Mouse (Mus musculus) liver, embryonic 12.5 days (tissue): ENCODE measurements around the gene Orai1. TPM values are rescaled to one million over a fixed set of nuclear protein-coding genes. Genes with fewer than 3 reads are reported as not detected.

Experiments used
- ATAC-seq: fragments of 200-750 bp; cut with Nextera tagmentation; 2 replicates; pipeline ENCODE4 v1.8.0; 2017; ENCODE audit warnings: moderate number of reproducible peaks, mild to moderate bottlenecking, moderate library complexity
- H3K27ac ChIP-seq: fragments of 300-500 bp; sonication (generic); 2 replicates; pipeline ENCODE4 v1.5.1; 2016; ENCODE audit warnings: mild to moderate bottlenecking
- H3K27me3 ChIP-seq: fragments of 300-500 bp; sonication (generic); replicated peaks from 2 replicates; pipeline ENCODE4 v1.6.1; 2016; ENCODE audit warnings: mild to moderate bottlenecking, moderate library complexity
- H3K36me3 ChIP-seq: fragments of 300-500 bp; sonication (generic); 2 replicates; pipeline ENCODE4 v1.6.1; 2016; ENCODE audit warnings: mild to moderate bottlenecking, moderate library complexity
- H3K4me1 ChIP-seq: fragments of 300-500 bp; sonication (generic); 2 replicates; pipeline ENCODE4 v1.6.1; 2016
- H3K4me2 ChIP-seq: fragments of 300-500 bp; sonication (generic); 2 replicates; pipeline ENCODE4 v1.6.1; 2016; ENCODE audit warnings: mild to moderate bottlenecking, moderate library complexity
- H3K4me3 ChIP-seq: fragments of 300-500 bp; sonication (generic); 2 replicates; pipeline ENCODE4 v1.5.1; 2016; ENCODE audit warnings: mild to moderate bottlenecking, moderate library complexity
- H3K9ac ChIP-seq: fragments of 300-500 bp; sonication (generic); 2 replicates; pipeline ENCODE4 v1.6.1; 2016; ENCODE audit warnings: mild to moderate bottlenecking, moderate library complexity
- H3K9me3 ChIP-seq: fragments of 300-500 bp; sonication (generic); replicated peaks from 2 replicates; pipeline ENCODE4 v1.6.1; 2016; ENCODE audit warnings: mild to moderate bottlenecking, moderate library complexity
- WGBS: fragments of 180-500 bp; shearing (Covaris S2); methylation state at CpG from one replicate; pipeline ENCODE4 v1.1.7; 2016; ENCODE audit not compliant: insufficient replicate concordance; 5-methylcytosine and 5-hydroxymethylcytosine counted together
- polyA plus RNA-seq: library from polyadenylated mRNA; unstranded; fragments of >200 nt; fragmentation: Nextera tagmentation; extraction: Ambion mirVana; gene quantifications from 2 replicates; pipeline ENCODE4 v1.2.1, GENCODE M21; 2016

Orai1 gene
- polyA plus RNA-seq, 1 experiment from 2014 or later, result 11.6 TPM

DNA sequence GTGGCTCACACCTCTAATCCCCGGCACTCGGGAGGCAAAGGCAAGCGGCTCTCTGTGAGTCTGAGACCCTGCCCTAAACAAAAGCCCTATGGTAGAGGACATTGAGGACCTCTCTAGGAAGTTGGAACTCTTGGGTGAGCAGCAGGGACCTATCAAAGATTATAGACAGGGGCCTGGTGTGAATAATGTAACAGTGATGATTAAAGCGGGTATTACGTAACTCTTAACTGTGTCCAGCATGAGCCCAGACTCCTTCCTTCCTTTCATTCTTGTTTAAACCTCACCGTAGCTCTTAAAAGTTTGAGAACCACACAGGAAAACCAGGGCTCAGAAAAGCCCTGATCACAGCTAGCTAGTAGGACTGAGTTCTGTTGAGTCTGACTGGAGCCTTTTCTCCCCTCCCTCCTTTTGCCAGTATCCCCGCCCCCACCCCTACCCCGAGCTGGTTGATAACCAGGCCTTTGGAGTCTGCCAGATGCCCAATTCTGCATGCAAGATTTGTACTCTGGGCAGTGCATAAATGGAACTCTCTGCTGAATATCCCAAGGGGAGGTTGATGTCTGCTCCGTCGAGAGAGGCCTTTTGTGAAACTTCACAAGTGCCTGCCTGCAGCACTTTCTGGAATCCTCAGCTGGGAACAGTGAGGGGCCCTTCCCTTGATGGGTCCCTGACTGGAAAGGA is 4.6 kb downstream of the Orai1 start:
- peaks cover 61% of the 10 kb centered on the region for H3K4me1 ChIP-seq
- ATAC-seq, result no peak

DNA sequence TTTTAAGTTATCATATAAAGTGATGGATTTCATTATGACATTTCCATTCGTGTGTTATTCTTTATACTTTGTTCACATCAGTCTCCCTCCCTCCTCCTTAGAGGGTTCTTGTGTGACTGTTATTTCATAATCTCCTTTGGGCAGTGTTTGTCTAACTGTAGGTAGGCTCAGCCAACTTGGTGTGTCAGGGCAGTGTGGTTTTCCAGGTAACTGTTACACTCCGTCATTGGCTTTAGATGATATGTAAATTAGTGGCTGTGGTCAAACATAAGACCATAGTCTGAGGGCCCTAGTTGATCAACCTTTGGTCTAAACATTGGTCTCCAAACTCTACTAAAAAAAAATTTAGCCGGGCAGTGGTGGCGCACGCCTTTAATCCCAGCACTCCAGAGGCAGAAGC is 5.6 kb downstream of the Orai1 start:
- H3K9me3 ChIP-seq, result no peaks in the 10 kb centered on the region
- H3K4me1 ChIP-seq, result peaks cover 62% of the 10 kb centered on the region
- no peaks in the 10 kb centered on the region for H3K27me3 ChIP-seq
- H3K27ac ChIP-seq, result no peak overlapping the region
- H3K4me3 ChIP-seq, result no peak overlapping the region
- no peak for ATAC-seq
- no peak overlapping the region for H3K4me2 ChIP-seq
- H3K9ac ChIP-seq, result no peak overlapping the region
- H3K36me3 ChIP-seq, result no peaks in the 10 kb centered on the region
- WGBS, result 64% methylated on average over 5 of the region's 5 CpGs

More for the DNA sequence above, 4.6 kb downstream of the Orai1 start:
- no peaks in the 10 kb centered on the region for H3K27me3 ChIP-seq
- peak overlapping the region; percentile 52 for H3K27ac ChIP-seq
- WGBS, result 41% methylated on average over 10 of the region's 10 CpGs
- peak overlapping the region; percentile 31; the same call in 1 of the 2 replicates for H3K4me2 ChIP-seq
- no peaks in the 10 kb centered on the region for H3K9me3 ChIP-seq
- no peak overlapping the region for H3K9ac ChIP-seq
- H3K36me3 ChIP-seq, result no peaks in the 10 kb centered on the region
- no peak overlapping the region for H3K4me3 ChIP-seq

DNA sequence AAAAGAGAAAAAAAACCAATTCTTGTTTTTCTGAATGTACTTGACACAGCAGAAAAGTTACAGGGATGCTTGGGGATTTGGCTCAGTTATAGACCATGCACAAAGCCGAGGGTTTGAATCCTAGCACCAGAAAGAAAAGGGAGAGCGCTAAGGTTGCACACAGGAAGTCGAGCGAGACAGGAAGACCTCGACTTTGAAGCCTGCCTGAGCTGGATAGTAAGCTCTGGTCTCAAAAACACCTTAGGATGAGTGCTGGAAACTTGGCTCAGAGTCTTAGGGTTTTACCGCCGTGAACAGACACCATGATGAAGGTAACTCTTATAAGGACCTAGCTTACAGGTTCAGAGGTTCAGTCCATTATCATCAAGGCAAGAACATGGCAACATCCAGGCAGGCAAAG is 6.6 kb downstream of the Orai1 start:
- 65% methylated on average over 7 of the region's 7 CpGs for WGBS
- Histone ChIP-seq H3K9ac (no peak overlapping the region), H3K4me1 (peaks cover 57% of the 10 kb centered on the region), H3K4me2 (no peak overlapping the region), H3K27me3 (no peaks in the 10 kb centered on the region), H3K27ac (no peak overlapping the region), H3K4me3 (no peak overlapping the region), H3K36me3 (no peaks in the 10 kb centered on the region), H3K9me3 (no peaks in the 10 kb centered on the region)
- ATAC-seq, result no peak

DNA sequence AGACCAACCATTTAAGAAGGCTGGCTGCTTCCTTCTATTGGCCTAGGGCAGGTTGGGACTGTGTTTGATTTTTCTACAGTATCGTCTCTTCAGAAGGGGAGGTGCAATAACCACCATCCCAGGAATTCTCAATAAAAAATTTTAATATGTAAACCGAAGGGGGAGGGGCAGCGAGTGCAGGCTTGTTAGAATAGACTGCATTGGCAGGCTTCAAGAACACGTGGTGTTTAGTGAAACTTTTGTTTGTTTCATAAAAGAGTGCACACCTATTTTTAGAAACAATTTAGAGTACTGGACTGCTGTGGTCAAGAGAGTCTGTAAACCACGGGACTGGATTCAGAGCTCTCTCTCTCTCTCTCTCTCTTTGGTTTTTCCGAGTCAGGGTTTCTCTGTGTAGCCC is 8.2 kb downstream of the Orai1 start:
- 68% methylated on average over 6 of the region's 6 CpGs for WGBS
- H3K27ac ChIP-seq, result no peak overlapping the region

GRCm38 (mm10) chr5:123024312-123024711 is 9.4 kb downstream of the Orai1 start:
- peaks cover 4% of the 10 kb centered on the region for H3K36me3 ChIP-seq
- WGBS, result 75% methylated on average over 6 of the region's 6 CpGs
- no peak overlapping the region for H3K27ac ChIP-seq
- H3K9me3 ChIP-seq, result no peaks in the 10 kb centered on the region
- no peak overlapping the region for H3K4me3 ChIP-seq
- no peaks in the 10 kb centered on the region for H3K27me3 ChIP-seq
- no peak overlapping the region for H3K4me2 ChIP-seq
- ATAC-seq, result peak; percentile 17; the same call in 1 of the 2 replicates
- no peak overlapping the region for H3K9ac ChIP-seq
- peaks cover 42% of the 10 kb centered on the region for H3K4me1 ChIP-seq

More for the DNA sequence above, 8.2 kb downstream of the Orai1 start:
- no peak overlapping the region for H3K4me3 ChIP-seq
- no peak overlapping the region for H3K9ac ChIP-seq
- no peaks in the 10 kb centered on the region for H3K27me3 ChIP-seq
- H3K4me1 ChIP-seq, result peaks cover 54% of the 10 kb centered on the region
- no peak for ATAC-seq
- no peaks in the 10 kb centered on the region for H3K9me3 ChIP-seq
- no peak overlapping the region for H3K4me2 ChIP-seq
- H3K36me3 ChIP-seq, result no peaks in the 10 kb centered on the region

DNA sequence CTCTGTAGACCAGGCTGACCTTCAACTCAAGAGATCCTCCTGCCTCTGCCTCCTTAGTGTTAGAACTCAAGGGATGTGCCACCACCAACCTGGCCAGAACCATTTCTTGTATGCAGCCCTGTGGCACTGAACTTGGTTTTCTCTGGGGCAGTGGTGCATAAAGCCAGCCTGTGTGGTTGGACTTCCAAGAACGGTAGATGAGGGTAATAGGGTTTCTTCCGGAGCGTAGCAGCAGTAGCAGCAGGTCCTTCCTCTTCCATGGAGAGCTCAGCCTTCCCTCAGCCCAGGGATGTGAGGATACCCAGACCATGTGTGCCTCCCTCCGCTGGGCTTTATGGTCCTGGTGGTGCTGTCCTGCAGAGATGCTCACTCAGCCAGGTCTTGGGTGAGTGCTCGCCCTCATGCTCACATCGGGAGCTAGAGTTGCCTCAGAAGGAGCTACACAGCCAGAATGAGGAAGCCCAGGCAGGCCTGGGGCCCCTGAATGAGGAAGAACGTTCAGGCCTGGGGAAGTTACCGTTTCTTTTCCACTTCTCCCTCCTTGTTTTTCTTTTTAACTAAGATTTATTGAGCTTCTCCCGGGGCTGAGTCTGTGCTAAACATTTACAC is 10.2 kb downstream of the Orai1 start:
- H3K27ac ChIP-seq, result peak overlapping the region; percentile 62; the same call in 1 of the 2 replicates
- no peak for ATAC-seq
- 32% methylated on average over 9 of the region's 9 CpGs for WGBS
- H3K9ac ChIP-seq, result no peak overlapping the region
- no peak overlapping the region for H3K4me3 ChIP-seq
- peaks cover 34% of the 10 kb centered on the region for H3K4me1 ChIP-seq
- H3K4me2 ChIP-seq, result no peak overlapping the region
- H3K36me3 ChIP-seq, result peaks cover 12% of the 10 kb centered on the region
- no peaks in the 10 kb centered on the region for H3K27me3 ChIP-seq
- no peaks in the 10 kb centered on the region for H3K9me3 ChIP-seq

GRCm38 (mm10) chr5:123026414-123026813 is 11.5 kb downstream of the Orai1 start:
- no peak for ATAC-seq
- 64% methylated on average over 6 of the region's 6 CpGs for WGBS
- Histone ChIP-seq H3K27me3 (no peaks in the 10 kb centered on the region), H3K27ac (no peak overlapping the region), H3K4me1 (peaks cover 28% of the 10 kb centered on the region; the same call in 1 of the 2 replicates), H3K36me3 (peaks cover 23% of the 10 kb centered on the region), H3K9me3 (no peaks in the 10 kb centered on the region), H3K4me3 (no peak overlapping the region), H3K9ac (no peak overlapping the region), H3K4me2 (no peak overlapping the region)

- H3K9ac ChIP-seq, result no peak overlapping the region
- WGBS, result 53% methylated on average over 6 of the region's 6 CpGs
- H3K27ac ChIP-seq, result no peak overlapping the region
- peaks cover 28% of the 10 kb centered on the region; the same call in 1 of the 2 replicates for H3K4me1 ChIP-seq
- H3K4me2 ChIP-seq, result no peak overlapping the region
- no peaks in the 10 kb centered on the region for H3K27me3 ChIP-seq
- no peak overlapping the region for H3K4me3 ChIP-seq
- no peaks in the 10 kb centered on the region for H3K9me3 ChIP-seq
- no peak for ATAC-seq
- peaks cover 33% of the 10 kb centered on the region for H3K36me3 ChIP-seq
Observed at GRCm38 (mm10) chr5:123027436-123027835, 12.6 kb downstream of the Orai1 start.

DNA sequence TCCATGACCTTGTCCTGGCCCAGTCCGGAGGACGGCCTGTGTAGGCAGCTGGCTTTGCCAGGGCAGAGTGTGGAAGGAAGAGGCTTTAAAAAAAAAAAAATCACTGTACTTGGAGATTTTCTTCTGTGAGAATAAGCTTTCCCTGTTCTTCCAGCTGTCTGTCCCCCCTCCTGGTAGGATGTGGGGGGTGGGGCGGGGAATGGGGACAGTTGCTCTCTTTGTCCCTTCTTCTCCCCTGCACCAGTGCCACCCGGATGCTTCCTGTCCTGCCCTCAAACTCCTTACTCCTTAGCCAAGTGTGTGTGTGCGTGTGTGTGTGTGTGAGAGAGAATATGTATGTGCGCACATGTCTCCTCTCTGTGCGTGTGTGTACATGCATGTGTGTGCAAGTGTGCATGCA is 14.9 kb downstream of the Orai1 start:
- no peak overlapping the region for H3K4me3 ChIP-seq
- H3K9me3 ChIP-seq, result no peaks in the 10 kb centered on the region
- H3K27me3 ChIP-seq, result no peaks in the 10 kb centered on the region
- WGBS, result 71% methylated on average over 7 of the region's 7 CpGs
- H3K4me2 ChIP-seq, result no peak overlapping the region
- H3K36me3 ChIP-seq, result peaks cover 33% of the 10 kb centered on the region
- no peak for ATAC-seq
- H3K9ac ChIP-seq, result no peak overlapping the region
- H3K27ac ChIP-seq, result no peak overlapping the region
- peaks cover 33% of the 10 kb centered on the region for H3K4me1 ChIP-seq

DNA sequence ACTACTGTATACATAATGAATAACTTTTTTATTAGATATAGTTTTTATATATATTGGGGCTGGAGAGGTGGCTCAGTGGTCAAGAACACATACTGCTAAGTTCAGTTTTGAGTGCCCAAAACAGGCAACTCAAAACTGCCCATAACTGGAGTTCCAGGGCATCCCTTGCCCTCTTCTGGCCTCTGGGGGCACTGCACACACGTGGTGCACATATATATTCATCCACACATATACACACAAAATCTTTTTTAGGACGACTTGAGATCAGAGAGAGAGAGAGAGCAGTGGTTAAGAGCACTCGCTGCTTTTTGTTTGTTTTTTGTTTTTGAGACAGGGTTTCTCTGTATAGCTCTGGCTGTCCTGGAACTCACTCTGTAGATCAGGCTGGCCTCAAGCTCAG is 16.4 kb downstream of the Orai1 start:
- peaks cover 37% of the 10 kb centered on the region for H3K4me1 ChIP-seq
- H3K27ac ChIP-seq, result no peak overlapping the region
- no peaks in the 10 kb centered on the region for H3K27me3 ChIP-seq
- H3K9me3 ChIP-seq, result no peaks in the 10 kb centered on the region
- no peak overlapping the region for H3K4me3 ChIP-seq
- no peak overlapping the region for H3K4me2 ChIP-seq
- no peak overlapping the region for H3K9ac ChIP-seq
- WGBS, result 81% methylated on average over 3 of the region's 3 CpGs
- no peak for ATAC-seq
- peaks cover 33% of the 10 kb centered on the region for H3K36me3 ChIP-seq

- no peak overlapping the region for H3K27ac ChIP-seq
- no peak overlapping the region for H3K9ac ChIP-seq
- H3K9me3 ChIP-seq, result no peaks in the 10 kb centered on the region
- H3K4me1 ChIP-seq, result peaks cover 34% of the 10 kb centered on the region
- peaks cover 33% of the 10 kb centered on the region for H3K36me3 ChIP-seq
- no peaks in the 10 kb centered on the region for H3K27me3 ChIP-seq
- ATAC-seq, result no peak
- no peak overlapping the region for H3K4me3 ChIP-seq
- WGBS, result 53% methylated on average over 7 of the region's 7 CpGs
- H3K4me2 ChIP-seq, result no peak overlapping the region
Observed at GRCm38 (mm10) chr5:123033646-123034160, 18.8 kb downstream of the Orai1 start.

DNA sequence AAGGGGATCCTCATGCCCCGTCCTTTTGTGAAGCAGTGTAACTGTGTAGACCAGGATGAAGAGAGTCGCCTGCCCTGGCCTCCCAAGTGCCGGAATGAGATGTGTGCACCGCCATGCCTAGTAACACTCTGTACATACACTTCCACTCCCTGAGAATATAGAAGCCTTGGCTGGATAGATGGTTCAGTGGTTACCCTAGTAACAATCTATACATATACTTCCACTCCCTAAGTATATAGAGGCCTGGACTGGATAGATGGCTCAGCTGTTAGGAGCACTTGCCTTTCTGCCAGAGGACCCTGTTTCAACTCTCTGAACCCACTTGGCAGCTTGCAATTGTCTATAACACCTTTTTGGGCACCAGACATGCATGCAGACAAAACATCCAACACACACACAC is 20.2 kb downstream of the Orai1 start:
- Histone ChIP-seq H3K9me3 (no peaks in the 10 kb centered on the region), H3K27me3 (no peaks in the 10 kb centered on the region), H3K36me3 (peaks cover 22% of the 10 kb centered on the region), H3K9ac (no peak overlapping the region; the same call in 1 of the 2 replicates), H3K27ac (peak overlapping the region; percentile 59), H3K4me3 (no peak overlapping the region), H3K4me2 (peak overlapping the region; percentile 15; the same call in 1 of the 2 replicates), H3K4me1 (peaks cover 47% of the 10 kb centered on the region)
- ATAC-seq, result peak; percentile 56
- 85% methylated on average over 4 of the region's 4 CpGs for WGBS
